Mouse (Mus musculus): Measurements from ENCODE around the gene Jak1.
A peak's percentile ranks its signal among the peaks of the same experiment; 100 is the strongest.
"Not testable (repeated sequence)": the region's sequence is repeated elsewhere in the genome, so short reads cannot be mapped to it uniquely, and the experiment has no call there.

The Jak1 gene

DNA sequence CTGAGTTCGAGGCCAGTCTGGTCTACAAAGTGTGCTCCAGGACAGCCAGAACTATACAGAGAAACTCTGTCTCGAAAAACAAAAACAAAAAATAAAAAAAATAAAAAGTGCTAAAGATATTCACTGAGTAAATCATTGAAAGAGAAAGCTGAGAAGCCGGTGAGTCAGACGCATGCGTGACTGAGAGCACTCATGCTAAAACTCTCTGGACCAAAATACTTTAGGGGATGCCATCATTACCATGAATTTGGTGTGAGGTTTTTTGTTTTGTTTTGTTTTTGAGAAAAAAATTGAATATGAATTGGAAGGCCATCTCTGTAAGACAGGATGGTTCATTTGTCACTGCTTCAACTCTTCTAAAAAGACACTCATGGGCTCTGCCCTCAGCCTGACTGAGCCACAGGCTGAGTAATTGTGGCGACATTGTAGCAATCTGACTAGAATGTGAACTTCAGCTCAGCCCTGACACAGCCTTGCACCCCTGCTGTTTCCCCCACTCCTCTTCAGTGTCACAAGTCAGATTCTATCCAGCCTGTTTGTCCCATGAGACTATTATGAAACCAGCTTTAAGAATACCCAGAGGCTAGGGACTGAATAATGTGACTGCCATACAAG, 11.5 kb upstream of the Jak1 start:
- no peak for DNase-seq (ENCODE audit: low spot score in 2 of 2)

- DNase-seq (ENCODE audit: low spot score in 2 of 2), result no peak
Measured at GRCm38 (mm10) chr4:101275881-101276280, 10.8 kb upstream of the Jak1 start.

DNA sequence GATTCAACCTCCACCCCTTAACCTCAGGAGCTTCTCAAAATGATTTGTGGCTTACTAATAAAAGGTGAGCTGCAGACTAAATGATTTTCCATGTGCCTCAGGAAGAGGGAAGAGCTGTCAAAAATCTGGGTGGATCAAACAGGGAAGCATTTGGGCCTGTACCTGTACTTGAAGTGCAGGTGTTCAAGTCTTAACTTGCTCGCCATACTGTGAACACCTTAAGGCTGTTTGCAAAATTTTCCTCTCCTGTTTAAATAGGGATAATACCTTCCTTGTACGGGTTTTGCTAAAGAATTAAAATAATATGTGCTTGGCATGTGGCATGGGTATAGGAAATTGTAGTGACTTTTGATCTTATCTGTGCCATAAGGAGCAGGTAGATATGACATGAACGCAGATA, 5.7 kb upstream of the Jak1 start:
- no peak for DNase-seq (ENCODE audit: low spot score in 2 of 2)

DNA sequence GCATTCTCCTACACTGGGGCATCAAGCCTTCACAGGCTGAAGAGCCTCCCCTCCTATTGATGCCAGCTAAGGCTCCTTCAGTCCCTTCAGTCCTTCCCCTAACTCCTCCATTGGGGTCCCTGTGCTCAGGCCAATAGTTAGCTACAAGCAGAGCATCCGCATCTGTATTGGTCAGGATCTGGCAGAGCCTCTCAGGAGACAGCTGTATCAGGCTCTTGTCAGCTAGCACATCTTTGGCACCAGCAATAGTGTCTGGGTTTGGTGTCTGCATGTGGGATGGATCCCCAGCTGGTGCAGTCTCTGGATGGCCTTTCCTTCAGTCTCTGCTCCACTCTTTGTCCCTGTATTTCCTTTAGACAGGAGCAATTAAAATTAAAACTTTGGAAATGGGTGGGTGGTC, 3.4 kb upstream of the Jak1 start:
- DNase-seq (ENCODE audit: low spot score in 2 of 2), result not testable (repeated sequence)

GRCm38 (mm10) chr4:101265523-101265922, 441 bp upstream of the Jak1 start:
- DNase-seq (ENCODE audit: low spot score in 2 of 2), result no peak

DNA sequence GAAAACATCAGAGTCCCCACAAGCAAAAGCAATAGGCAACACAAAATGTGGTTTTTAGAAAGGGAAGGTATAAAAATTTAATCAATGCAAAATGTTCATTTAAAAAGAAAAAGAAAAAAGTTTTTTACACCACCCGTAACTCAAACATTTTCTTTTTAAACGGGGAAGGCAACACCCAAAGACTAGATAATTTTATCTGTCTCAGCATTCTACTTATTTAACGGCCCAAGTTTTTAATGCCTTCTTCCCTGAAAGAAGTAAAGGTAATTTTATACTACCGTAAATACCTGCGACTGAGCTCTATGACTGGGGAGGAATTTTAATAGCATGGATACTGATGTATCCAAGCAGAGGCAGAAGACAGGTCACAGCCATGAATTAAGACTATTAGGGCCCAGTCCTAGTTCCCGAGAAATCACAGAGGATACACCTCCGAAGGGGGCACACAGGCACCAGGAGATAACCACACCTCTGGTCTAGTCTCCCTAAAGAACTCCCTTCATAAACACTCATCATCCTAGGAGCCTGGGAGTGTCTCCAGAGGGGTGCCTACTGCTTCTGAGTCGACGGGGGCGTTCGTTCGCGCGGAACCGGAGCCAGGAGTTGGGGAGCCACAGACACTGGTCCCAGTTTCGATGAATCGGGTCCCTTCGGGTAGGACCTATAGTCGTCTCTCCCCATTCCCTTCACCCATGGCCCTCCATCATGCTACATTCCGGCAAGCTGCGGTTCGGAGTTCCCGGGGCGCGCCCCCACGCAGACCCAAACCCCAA, 928 bp downstream of the Jak1 start:
- DNase-seq (ENCODE audit: low spot score in 2 of 2), result peak; percentile 30 to 37

GRCm38 (mm10) chr4:101261596-101261995, 3.5 kb downstream of the Jak1 start:
- DNase-seq (ENCODE audit: low spot score in 2 of 2), result no peak

DNA sequence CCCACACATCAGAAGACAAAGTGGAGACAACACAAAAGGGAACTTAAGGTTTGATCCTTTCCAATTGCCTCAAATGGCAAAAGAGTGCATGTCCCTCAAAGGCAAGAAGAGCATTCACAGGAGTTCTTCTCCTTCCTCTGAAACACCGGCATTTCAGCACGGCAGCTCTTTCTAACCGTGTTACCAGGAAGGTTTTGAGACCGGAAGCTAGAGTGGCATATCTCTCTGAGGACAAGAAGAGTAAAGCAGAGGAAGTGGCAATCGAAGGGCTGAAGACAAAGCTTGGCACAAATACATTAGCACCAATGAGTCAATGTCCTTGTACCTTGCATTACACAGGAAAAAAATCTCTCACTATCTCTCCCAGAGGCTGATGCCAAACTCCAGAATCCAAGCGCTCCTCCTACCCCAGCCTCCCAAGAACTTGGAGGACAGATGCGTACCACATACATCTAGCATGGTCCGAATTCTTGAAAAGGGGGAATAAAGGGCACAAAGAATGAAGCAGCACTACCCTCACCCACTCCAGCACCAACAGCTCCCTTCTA, 4.3 kb downstream of the Jak1 start:
- DNase-seq (ENCODE audit: low spot score in 2 of 2), result no peak

DNA sequence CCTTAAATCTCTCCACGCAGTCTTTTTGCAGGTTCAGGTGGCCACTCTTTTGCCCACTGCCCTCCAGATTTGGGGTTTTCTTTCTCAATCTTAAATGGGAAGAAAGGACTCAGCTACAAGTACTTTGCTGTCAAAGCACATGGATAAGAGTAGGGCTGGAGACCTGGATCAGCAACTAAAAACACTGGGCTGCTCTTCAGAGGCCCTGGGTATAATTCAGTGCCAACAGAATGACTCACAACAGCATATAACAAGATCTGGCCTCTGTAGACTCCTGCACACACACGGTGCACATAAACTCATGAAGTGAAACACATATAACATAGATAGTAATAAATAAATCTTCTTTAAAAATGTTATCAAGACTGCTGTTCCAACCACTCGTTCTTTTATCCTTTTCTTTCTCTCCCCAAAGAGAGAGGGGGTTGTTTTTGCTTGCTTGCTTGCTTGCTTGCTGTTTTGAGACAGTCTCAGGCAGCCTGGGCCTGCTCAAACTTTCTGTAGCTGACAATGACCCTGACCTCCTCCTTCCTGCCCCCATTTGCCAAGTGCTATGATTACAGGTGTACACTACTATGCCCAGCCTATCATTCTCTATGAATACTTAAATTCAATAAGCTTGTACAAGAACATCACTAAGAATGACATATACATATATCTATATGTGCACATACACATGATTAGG, 8.4 kb downstream of the Jak1 start:
- no peak for DNase-seq (ENCODE audit: low spot score in 2 of 2)

- DNase-seq (ENCODE audit: low spot score in 2 of 2), result no peak
Measured at GRCm38 (mm10) chr4:101254606-101255349, 10.3 kb downstream of the Jak1 start.

- no peak for DNase-seq (ENCODE audit: low spot score in 2 of 2)
Measured at GRCm38 (mm10) chr4:101254015-101254414, 11.1 kb downstream of the Jak1 start.

- no peak for DNase-seq (ENCODE audit: low spot score in 2 of 2)
Measured at GRCm38 (mm10) chr4:101252781-101253622, 12.1 kb downstream of the Jak1 start.

- no peak for DNase-seq (ENCODE audit: low spot score in 2 of 2)
Measured at GRCm38 (mm10) chr4:101252016-101252415, 13.1 kb downstream of the Jak1 start.

GRCm38 (mm10) chr4:101249977-101250743, 14.9 kb downstream of the Jak1 start:
- DNase-seq (ENCODE audit: low spot score in 2 of 2), result no peak

GRCm38 (mm10) chr4:101247355-101247754, 17.7 kb downstream of the Jak1 start:
- DNase-seq (ENCODE audit: low spot score in 2 of 2), result no peak

DNA sequence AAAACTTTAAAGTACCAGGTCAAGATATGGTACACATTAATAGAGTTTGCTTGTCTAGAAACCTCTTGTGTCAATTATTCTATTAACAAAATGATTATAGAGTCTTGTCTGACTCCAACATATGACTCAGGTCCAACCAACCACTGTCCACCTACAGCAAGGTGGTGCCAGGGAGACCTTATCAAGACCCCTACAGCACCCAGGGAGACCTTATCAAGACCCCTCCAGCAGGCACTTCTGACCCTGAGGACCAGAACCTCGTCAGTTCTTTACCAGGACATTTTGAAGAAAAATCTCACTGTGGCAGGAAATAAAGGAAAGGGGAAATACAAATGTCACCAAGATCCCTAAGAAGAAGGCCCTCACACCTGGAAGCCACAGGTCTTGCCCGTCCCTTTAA, 18.5 kb downstream of the Jak1 start:
- DNase-seq (ENCODE audit: low spot score in 2 of 2), result no peak

DNA sequence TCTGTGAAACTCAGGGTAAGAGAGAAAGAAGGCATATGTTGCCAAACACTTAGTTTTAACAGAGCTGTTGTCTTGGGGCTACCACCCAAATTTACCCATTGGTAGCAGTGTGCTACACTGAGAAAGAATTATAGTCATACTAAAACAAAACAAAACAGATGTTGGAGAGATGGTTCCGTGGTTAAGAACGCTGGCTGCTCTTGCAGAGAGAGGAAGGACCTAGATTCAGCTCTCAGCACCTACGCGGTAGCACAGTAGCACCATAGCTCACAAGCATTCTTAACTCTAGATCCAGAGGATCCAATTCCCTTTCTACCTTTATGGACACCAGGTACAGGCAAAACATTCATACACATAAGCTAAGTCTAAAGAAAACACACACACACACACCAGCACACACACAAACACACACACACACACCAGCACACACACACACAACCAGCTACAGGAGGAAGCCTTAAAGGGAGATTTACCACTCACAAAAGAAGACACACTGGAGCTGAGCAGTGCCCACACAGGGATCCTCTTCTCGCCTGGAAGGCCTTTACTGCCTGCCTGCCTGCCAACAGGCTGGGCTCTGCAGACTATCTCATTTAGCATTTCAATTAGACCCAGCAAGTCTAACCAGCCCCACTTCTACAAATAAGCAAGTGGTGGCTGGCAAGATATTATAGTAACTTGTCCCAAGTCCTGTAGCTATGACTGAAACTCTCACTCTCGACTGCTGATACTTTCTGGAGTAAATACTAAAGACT, 20.6 kb downstream of the Jak1 start:
- DNase-seq (ENCODE audit: low spot score in 2 of 2), result peak; percentile 30 to 37

- DNase-seq (ENCODE audit: low spot score in 2 of 2), result no peak
Measured at GRCm38 (mm10) chr4:101240875-101241173, 24.3 kb downstream of the Jak1 start.

DNA sequence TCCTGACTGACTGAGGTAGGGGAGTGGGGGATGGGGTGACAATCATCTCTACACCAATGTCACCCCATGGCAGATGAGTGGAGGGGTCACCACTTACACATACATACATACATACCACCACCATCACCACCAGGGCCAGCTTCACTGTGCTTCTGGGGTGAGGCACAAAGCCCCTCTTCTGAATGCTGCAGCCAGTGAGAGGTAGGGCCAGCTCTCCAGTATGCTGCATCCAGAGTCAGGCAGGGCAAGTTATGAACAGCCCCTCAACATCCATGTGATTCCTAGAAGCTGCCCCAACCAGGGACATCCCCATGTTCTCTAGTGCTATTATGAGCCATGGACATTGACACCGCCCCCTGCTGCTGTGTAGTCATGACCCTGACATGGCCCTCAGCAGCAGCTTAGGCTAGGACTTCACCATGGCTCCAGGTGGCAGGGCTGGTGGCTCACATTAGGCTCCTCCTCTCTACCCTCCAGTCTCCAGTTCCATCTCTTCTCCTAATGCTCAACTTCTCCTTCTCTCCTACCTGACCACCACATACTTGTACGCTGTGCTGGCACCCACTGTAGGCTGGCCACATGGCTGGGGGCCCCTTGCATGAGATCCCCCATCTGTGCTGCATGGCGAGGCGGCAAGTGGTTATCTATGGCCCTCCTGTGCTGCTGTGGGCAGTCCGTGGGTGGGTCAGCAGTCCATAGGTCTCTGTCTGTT, 24.8 kb downstream of the Jak1 start:
- DNase-seq (ENCODE audit: low spot score in 2 of 2), result no peak

All from frontal cortex, postnatal 36 days (tissue).